Mouse (Mus musculus) CH12.LX (cell line): ENCODE measurements around the gene Pde4b. TPM values are rescaled to one million over a fixed set of nuclear protein-coding genes. Genes with fewer than 3 reads are reported as not detected.

Source experiments
- DNase-seq: peaks from one replicate; pipeline ENCODE4 v3.0.0-alpha.2; 2013; ENCODE audit errors: extremely low read depth
- H3K27ac ChIP-seq: 2 replicates; pipeline ENCODE4 v1.5.1; 2012; ENCODE audit warnings: low read depth, mild to moderate bottlenecking, control low read depth, moderate library complexity; ENCODE audit not compliant: insufficient read depth
- H3K27me3 ChIP-seq: replicated peaks from 2 replicates; pipeline ENCODE3; 2012; ENCODE audit warnings: inconsistent platforms
- H3K36me3 ChIP-seq, 2 experiments: replicated peaks in 1 of 2; 2 replicates each; pipeline versions ENCODE3 to v1.6.1; 2012; ENCODE audit warnings: inconsistent platforms in 1 of 2, low read length in 1 of 2, mild to moderate bottlenecking in 1 of 2, mixed read lengths in 1 of 2, moderate library complexity in 1 of 2; ENCODE audit not compliant: control insufficient read depth in 1 of 2, insufficient read depth in 1 of 2
- H3K4me1 ChIP-seq, 2 experiments: 2 replicates each; pipeline ENCODE4 v1.6.1; 2012; ENCODE audit warnings: inconsistent platforms in 1 of 2, moderate library complexity in 1 of 2; ENCODE audit not compliant: insufficient read depth in 2 of 2, control insufficient read depth in 1 of 2
- H3K4me2 ChIP-seq: 2 replicates; pipeline ENCODE4 v1.6.1; 2012; ENCODE audit warnings: low read depth, mild to moderate bottlenecking, control low read depth; ENCODE audit not compliant: poor library complexity, insufficient read depth, severe bottlenecking
- H3K4me3 ChIP-seq, 3 experiments: fragments of 150-350 bp in 1 of 3; sonication (generic) in 1 of 3; replicated peaks in 1 of 3; 2 replicates each; pipeline versions ENCODE3 to v1.5.1; 2011 to 2012; ENCODE audit warnings: low read depth in 2 of 3, low read length in 2 of 3, mild to moderate bottlenecking in 2 of 3, moderate library complexity in 2 of 3, control low read depth in 1 of 3, improper control_type of control experiment in 1 of 3, inconsistent platforms in 1 of 3, mixed read lengths in 1 of 3; ENCODE audit not compliant: poor library complexity in 1 of 3
- H3K79me2 ChIP-seq: replicated peaks from 2 replicates; pipeline ENCODE4 v1.6.1; 2012; ENCODE audit warnings: mild to moderate bottlenecking, moderate library complexity; ENCODE audit not compliant: control insufficient read depth, poor library complexity, insufficient read depth, severe bottlenecking; ENCODE audit errors: extremely low read depth
- H3K9ac ChIP-seq: 2 replicates; pipeline ENCODE4 v1.6.1; 2012; ENCODE audit warnings: low read depth, mild to moderate bottlenecking, control low read depth, moderate library complexity; ENCODE audit not compliant: insufficient read depth
- H3K9me3 ChIP-seq: replicated peaks from 2 replicates; pipeline ENCODE3; 2012; ENCODE audit warnings: low read length, inconsistent platforms, mixed read lengths
- CHD1 ChIP-seq: IDR thresholded peaks from 2 replicates; pipeline ENCODE4 v1.6.1; 2012; ENCODE audit warnings: low read depth, low read length, improper control_type of control experiment, inconsistent platforms
- ELF1 ChIP-seq: IDR thresholded peaks from 2 replicates; pipeline ENCODE4 v1.6.1; 2014; ENCODE audit warnings: low read depth, mild to moderate bottlenecking, inconsistent platforms, low read length, improper control_type of control experiment
- ETS1 ChIP-seq: conservative IDR thresholded peaks from 2 replicates; pipeline ENCODE4 v1.6.1; 2012; ENCODE audit warnings: low read depth, mild to moderate bottlenecking, inconsistent platforms, low read length, improper control_type of control experiment, moderate library complexity
- GABPA ChIP-seq: IDR thresholded peaks from 2 replicates; pipeline ENCODE4 v1.6.1; 2012; ENCODE audit warnings: low read depth, low read length, improper control_type of control experiment, inconsistent platforms; ENCODE audit not compliant: insufficient replicate concordance
- JUND ChIP-seq: conservative IDR thresholded peaks from 2 replicates; pipeline ENCODE4 v1.6.1; 2011; ENCODE audit warnings: low read depth, low read length, improper control_type of control experiment
- KAT2A ChIP-seq: IDR thresholded peaks from 2 replicates; pipeline ENCODE4 v1.6.1; 2012; ENCODE audit warnings: low read length, improper control_type of control experiment, inconsistent platforms; ENCODE audit not compliant: insufficient replicate concordance
- MAFK ChIP-seq: IDR thresholded peaks from 2 replicates; pipeline ENCODE4 v1.6.1; 2011; ENCODE audit warnings: low read length, improper control_type of control experiment; ENCODE audit not compliant: insufficient replicate concordance
- MAX ChIP-seq: IDR thresholded peaks from 2 replicates; pipeline ENCODE4 v1.6.1; 2011; ENCODE audit warnings: low read length, improper control_type of control experiment
- MEF2A ChIP-seq: IDR thresholded peaks from 2 replicates; pipeline ENCODE4 v1.6.1; 2014; ENCODE audit warnings: low read depth, mild to moderate bottlenecking, inconsistent platforms, low read length, improper control_type of control experiment, borderline replicate concordance
- MXI1 ChIP-seq: IDR thresholded peaks from 2 replicates; pipeline ENCODE4 v1.6.1; 2011; ENCODE audit warnings: mild to moderate bottlenecking, low read depth, low read length, improper control_type of control experiment
- MYC ChIP-seq: IDR thresholded peaks from 2 replicates; pipeline ENCODE4 v1.6.1; 2011; ENCODE audit warnings: low read depth, mild to moderate bottlenecking, improper control_type of control experiment, low read length
- PAX5 ChIP-seq: IDR thresholded peaks from 2 replicates; pipeline ENCODE4 v1.6.1; 2012; ENCODE audit warnings: low read length, inconsistent platforms, mixed read lengths
- POLR2AphosphoS2 ChIP-seq: IDR thresholded peaks from 2 replicates; pipeline ENCODE4 v1.6.1; 2011; ENCODE audit warnings: low read depth, low read length, improper control_type of control experiment
- RAD21 ChIP-seq: IDR thresholded peaks from 2 replicates; pipeline ENCODE4 v1.6.1; 2011; ENCODE audit warnings: low read depth, mild to moderate bottlenecking, low read length, improper control_type of control experiment, moderate library complexity
- SIN3A ChIP-seq: IDR thresholded peaks from 2 replicates; pipeline ENCODE4 v1.6.1; 2012; ENCODE audit warnings: low read length, improper control_type of control experiment, inconsistent platforms
- SMC3 ChIP-seq: IDR thresholded peaks from 2 replicates; pipeline ENCODE4 v1.6.1; 2011; ENCODE audit warnings: low read depth, low read length, improper control_type of control experiment
- TBP ChIP-seq: conservative IDR thresholded peaks from 2 replicates; pipeline ENCODE4 v1.6.1; 2011; ENCODE audit warnings: low read depth, low read length, improper control_type of control experiment
- TCF12 ChIP-seq: IDR thresholded peaks from 2 replicates; pipeline ENCODE4 v1.6.1; 2014; ENCODE audit warnings: low read depth, mild to moderate bottlenecking, inconsistent platforms, low read length, improper control_type of control experiment
- UBTF ChIP-seq: IDR thresholded peaks from 2 replicates; pipeline ENCODE4 v1.6.1; 2012; ENCODE audit warnings: low read depth, mild to moderate bottlenecking, inconsistent platforms, low read length, improper control_type of control experiment, moderate library complexity
- USF2 ChIP-seq: conservative IDR thresholded peaks from 2 replicates; pipeline ENCODE4 v1.6.1; 2011; ENCODE audit warnings: low read depth, low read length, improper control_type of control experiment
- ZMIZ1 ChIP-seq: IDR thresholded peaks from 2 replicates; pipeline ENCODE4 v1.6.1; 2012; ENCODE audit warnings: low read depth, mild to moderate bottlenecking, inconsistent platforms, low read length, improper control_type of control experiment
- dilution Hi-C: fragments of 300-500 bp; cut with MboI; formaldehyde crosslinking; loops from 2 replicates; pipeline ENCODE4 v1.14.3; 2020; ENCODE audit warnings: low sequenced_read_pairs; ENCODE audit not compliant: extremely low pct_unique_long_range_greater_than_20kb, extremely low pct_ligation_motif_present
- in situ Hi-C: fragments of 300-500 bp; cut with MboI; formaldehyde crosslinking; loops from 3 replicates; pipeline ENCODE4 v1.14.3; 2019; ENCODE audit warnings: low sequenced_read_pairs, low pct_ligation_motif_present, low pct_unique_long_range_greater_than_20kb, mixed read lengths
- polyA plus RNA-seq: library from polyadenylated mRNA; unstranded; fragments of >175 nt; gene quantifications from 2 replicates; pipeline ENCODE4 v1.2.1, GENCODE M21; 2012; ENCODE audit warnings: low read depth; ENCODE audit not compliant: insufficient read length
- total RNA-seq, 2 experiments: library from RNA; depleted of rRNA; stranded (reverse); fragments of 300-350 nt in 1 of 2; fragments of >200 nt in 1 of 2; gene quantifications; 2 replicates each; pipeline ENCODE4 v1.2.3; 2012 to 2014

Gene Pde4b
- total and polyA plus RNA-seq, 3 experiments = 9.6 to 24.2 (median 21.8) TPM

GRCm38 (mm10) chr4:102069314-102069713, 18.0 kb upstream of the Pde4b start:
- dilution Hi-C loops = no loop called here
- H3K36me3 ChIP-seq = no peaks in the 10 kb centered on the region
- H3K79me2 ChIP-seq = no peaks in the 10 kb centered on the region
- TF ChIP-seq SMC3 (no peak), POLR2AphosphoS2 (no peak), KAT2A (no peak), MYC (no peak), UBTF (no peak), TBP (no peak), MAX (no peak), SIN3A (no peak), MXI1 (no peak), JUND (no peak)
- H3K4me2 ChIP-seq = no peak overlapping the region
- in situ Hi-C loops = no loop called here
- H3K9me3 ChIP-seq = no peaks in the 10 kb centered on the region
- no peak overlapping the region for H3K27ac ChIP-seq
- H3K27me3 ChIP-seq = no peaks in the 10 kb centered on the region
- H3K4me3 ChIP-seq = no peak overlapping the region
- no peak overlapping the region for H3K9ac ChIP-seq
- peaks cover 0 to 3% of the 10 kb centered on the region in 2 experiments; a peak in 1 of 4 replicates for H3K4me1 ChIP-seq
- DNase-seq = no peak

DNA sequence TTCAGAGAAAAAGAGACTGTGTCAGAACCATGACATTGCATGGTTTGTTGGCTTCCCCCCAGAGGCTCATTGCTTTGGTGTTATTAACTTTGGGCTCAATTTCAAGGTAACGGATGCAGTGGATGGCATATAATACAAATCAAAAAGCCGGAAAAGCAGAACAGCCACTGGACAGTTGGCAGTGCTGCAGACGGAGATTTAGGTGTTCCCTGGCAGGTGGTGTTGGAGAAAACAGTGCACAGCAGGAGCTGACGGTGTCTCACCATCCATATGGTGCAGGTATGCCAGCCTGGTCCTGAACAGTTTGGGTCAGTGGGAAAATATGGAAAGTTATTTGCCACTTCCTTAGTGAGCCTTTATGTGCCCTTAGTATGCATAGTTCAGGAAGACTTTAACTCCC, 1.0 kb upstream of the Pde4b start:
- no peak for DNase-seq
- H3K27ac ChIP-seq = no peak overlapping the region
- H3K9me3 ChIP-seq = peaks cover 6% of the 10 kb centered on the region
- in situ Hi-C loops = no loop called here
- H3K4me3 ChIP-seq = no peak overlapping the region
- TF ChIP-seq TCF12 (no peak), ELF1 (no peak), PAX5 (no peak), MXI1 (no peak), RAD21 (no peak), GABPA (no peak), SIN3A (no peak), CHD1 (no peak), MAFK (no peak), ETS1 (no peak), MEF2A (no peak), ZMIZ1 (no peak), USF2 (no peak), POLR2AphosphoS2 (no peak)
- no peaks in the 10 kb centered on the region for H3K36me3 ChIP-seq
- no peak overlapping the region for H3K9ac ChIP-seq
- no peaks in the 10 kb centered on the region for H3K4me1 ChIP-seq
- H3K27me3 ChIP-seq = no peaks in the 10 kb centered on the region
- dilution Hi-C loops = no loop called here
- no peaks in the 10 kb centered on the region for H3K79me2 ChIP-seq
- no peak overlapping the region for H3K4me2 ChIP-seq
